Mouse (Mus musculus) heart, postnatal 4 days (tissue): ENCODE results near the gene Tbk1. TPM values are rescaled to one million over a fixed set of nuclear protein-coding genes. Genes with fewer than 3 reads are reported as not detected.

Experiments used
- DNase-seq: peaks from one replicate; pipeline ENCODE4 v3.0.0; 2021
- total RNA-seq, 2 experiments: library from RNA; stranded (reverse); gene quantifications; 2 replicates each; pipeline ENCODE4 v1.2.3; 2021

Tbk1 gene
- total RNA-seq, 2 experiments from 2014 or later: 18.7 to 26.8 TPM

DNA sequence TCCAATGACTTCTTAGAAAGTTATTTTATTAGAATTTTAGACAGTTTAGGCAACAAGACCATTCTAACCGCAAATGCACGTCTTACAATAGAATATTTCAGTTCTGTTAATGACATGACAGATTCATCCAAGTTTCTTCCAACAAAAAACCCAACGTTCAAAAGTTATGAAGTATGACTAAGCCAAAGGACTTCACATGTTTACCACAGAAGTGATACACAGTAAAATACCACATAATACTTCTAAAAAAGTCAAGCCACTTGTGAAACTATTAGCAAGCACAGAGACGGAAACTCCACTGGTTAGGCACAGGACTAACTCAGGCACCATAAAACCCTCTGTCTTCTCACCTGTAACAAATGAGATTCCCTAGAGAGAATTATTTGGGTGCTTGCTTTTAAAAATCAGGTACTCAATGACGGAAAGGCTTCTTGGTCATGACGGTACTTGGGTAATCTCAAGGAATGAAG is 819 bp upstream of the Tbk1 start:
- DNase-seq: no peak

DNA sequence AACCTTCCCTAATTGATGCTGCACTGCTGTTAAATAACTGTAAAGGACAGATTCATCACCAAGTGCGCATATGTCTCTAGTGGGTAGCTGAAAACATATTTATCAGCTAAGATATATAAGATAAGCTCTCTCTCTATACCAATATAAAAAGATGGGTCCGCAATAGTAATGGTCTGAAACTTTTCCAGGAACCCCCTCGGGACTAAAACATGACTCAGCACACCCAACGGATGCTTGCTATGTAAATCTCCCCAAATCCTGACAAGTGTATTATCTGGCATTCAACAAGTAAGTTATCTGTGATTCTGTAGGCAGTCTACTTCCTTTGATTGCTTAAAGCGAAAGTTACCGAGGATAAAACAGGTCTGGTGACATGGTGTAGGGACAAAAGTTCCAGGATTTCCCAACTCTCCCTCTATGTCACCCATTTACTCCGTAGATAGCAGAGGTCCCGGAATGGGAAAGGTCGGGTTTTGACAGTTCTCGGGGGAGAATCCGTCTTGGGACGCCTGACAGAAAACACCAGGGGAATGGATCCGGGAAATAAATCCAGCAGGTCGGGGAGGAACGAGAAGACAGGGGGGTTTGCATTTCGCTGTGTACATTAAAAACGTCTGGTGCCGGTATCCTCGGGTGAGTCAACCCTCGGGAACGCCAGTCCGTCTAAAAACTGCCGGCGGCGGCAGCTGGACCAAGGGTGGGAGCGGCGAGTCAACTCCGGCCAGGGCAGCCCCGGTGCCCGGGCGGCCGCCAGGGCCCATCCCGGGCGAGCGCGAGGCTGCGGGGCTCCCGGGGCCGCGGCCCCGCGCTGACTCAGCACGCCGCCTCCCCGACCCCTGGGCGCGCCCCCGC is 570 bp downstream of the Tbk1 start:
- DNase-seq: peak; percentile 47

- no peak for DNase-seq
Observed at GRCm38 (mm10) chr10:121585056-121585790, 1.4 kb downstream of the Tbk1 start.

GRCm38 (mm10) chr10:121584033-121584432 is 2.6 kb downstream of the Tbk1 start:
- no peak for DNase-seq

DNA sequence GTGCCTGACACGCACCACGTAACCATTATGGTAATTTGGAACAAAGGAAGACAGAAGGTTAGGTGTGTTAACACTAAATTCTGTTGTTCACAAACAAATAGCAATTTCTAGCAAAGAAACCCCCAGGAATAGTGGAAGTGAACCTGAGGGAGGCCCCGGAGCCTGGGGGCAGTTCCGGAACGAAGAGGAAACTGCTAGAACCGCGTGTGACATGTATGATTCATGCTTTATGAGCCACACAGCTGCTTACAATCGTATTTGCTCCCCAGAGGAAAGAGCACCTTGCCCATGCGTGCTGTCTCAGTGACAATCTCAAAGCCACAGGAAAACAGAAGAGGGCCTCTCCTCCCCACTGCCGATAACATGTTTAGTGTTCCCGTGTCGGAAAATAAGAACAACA is 3.6 kb downstream of the Tbk1 start:
- no peak for DNase-seq

GRCm38 (mm10) chr10:121582287-121582686 is 4.3 kb downstream of the Tbk1 start:
- no peak for DNase-seq

DNA sequence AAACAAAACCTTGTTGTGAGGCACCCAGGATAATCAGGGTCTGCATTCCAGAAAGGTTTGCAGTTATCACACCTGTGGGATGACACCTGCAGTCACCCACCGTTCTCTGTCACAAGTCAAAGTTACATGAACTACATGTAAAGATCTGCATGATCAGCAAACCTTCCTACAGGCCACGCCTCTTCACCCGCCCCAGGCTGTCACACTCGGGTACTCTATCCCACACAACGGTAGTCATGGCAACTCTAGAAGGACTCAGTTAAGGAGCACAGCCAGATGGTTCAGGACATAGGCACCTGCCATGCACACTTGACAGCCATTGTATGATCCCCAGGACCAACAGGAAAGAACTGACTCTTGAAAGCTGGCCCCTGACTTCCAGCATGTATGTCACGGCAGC is 5.2 kb downstream of the Tbk1 start:
- DNase-seq: no peak

- no peak for DNase-seq
Observed at GRCm38 (mm10) chr10:121580381-121580780, 6.2 kb downstream of the Tbk1 start.

- DNase-seq: no peak
Observed at GRCm38 (mm10) chr10:121576372-121576771, 10.2 kb downstream of the Tbk1 start.

DNA sequence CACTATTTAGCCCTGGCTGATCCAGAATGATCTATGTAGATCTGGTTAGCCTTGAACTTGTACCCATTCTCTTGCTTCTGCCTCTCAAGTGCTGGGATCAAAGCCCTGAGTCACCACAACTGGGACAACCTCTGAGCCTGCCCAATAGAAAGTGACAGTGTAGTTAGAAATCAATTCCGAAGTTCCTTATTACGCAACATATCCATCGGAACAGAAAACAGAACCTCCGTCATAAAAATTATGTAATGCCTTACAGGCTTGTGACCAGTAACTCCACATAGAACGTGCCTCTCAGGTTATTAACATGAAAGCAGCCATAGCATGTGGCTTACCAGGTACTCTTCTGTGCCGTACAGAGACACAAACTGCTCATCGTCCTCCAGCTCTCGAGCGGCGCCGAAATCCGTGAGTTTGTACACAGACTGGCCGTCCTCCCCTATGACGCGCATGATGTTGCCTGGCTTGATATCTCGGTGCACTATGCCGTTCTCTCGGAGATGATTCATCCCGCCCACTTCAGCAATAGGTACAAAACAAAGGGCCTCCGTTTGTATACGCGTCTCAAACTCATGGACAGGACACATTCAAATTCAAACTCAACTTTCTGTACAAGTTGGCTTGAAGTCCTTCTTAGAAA is 15.0 kb downstream of the Tbk1 start:
- DNase-seq: no peak

DNA sequence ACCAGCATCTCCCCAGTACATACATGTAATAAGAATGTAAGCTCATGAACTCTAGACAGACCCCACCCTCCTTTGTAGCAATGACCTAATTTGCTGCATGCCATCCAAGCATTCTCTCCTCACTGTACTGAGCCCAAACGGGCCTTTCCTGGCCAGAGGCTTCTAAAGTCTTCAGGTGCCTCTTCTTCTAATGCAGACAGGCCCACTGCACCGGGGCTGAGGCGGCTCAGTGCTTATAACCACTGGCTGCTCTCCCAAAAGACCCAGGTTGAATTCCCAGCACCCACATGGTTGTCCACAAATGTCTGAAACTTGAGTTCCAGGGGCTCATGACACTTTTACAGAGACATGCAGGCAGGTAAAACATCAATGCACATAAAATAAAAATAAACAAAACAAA is 15.6 kb downstream of the Tbk1 start:
- no peak for DNase-seq

- DNase-seq: no peak
Observed at GRCm38 (mm10) chr10:121569796-121570195, 16.8 kb downstream of the Tbk1 start.

DNA sequence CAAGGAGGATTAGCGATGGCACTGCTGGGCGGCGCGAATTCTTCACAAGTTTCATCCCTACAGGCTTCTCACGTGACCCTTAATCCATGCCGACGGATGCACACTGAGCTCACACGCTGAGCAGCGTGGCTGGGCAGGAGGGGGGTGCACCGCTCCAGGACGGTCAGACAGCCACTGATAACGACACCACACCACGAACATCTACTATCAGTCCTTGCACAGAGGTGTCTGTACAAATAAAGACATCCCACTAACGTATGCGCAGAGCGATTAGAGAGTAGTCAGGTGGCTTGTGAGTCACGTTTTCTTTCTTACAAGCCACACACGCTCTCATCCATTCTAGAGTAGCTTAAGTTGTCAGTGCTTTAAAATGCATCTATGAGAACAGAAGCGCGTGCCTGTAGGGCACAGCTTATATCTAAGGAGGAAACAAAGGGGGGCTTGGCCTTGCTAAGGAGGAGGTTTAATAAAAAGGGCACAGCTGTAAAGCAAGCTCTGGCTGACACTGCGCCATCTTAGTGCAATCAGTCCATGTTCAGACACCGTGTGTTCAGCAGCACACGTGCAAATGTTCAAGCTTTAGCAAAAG is 17.5 kb downstream of the Tbk1 start:
- DNase-seq: no peak

GRCm38 (mm10) chr10:121568534-121568933 is 18.1 kb downstream of the Tbk1 start:
- DNase-seq: no peak

GRCm38 (mm10) chr10:121568026-121568425 is 18.6 kb downstream of the Tbk1 start:
- DNase-seq: no peak

DNA sequence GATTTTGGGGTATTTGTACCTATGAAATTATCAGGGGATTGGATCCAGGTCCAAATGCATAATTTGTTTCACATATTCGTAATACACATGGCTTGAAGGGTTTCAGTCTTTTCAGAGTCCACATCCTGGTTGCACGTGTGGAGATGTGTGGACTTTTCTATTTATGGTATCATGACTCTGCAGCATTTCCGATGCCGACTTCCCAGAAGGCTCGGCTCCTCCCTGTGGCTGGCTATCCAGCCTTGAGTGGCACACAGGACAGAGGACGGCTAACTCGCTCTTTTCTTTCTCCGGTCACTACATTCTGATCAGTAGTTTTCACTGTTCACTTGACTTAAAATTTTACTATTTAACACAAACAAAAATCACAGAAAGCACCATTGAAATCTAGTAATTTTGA is 22.1 kb downstream of the Tbk1 start:
- DNase-seq: no peak

DNA sequence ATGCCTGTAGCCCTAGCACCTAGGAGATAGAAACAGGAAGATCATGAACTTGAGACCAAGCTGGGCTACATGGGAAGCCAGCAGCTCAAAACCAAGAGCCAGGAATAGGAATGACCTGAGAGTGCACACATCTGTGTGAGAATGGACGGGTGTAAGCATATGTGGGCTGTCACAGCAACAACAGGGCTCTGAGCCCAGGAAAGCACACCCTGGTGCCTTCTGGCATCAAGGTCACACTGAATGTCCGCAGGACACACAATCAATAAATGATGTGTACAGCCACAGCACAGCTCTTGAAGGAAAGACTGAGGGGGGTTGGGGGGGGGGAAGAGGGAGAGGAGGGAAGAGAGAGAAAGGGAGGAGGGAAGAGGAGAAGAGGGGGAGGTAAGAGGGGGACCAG is 28.4 kb downstream of the Tbk1 start:
- no peak for DNase-seq

- no peak for DNase-seq
Observed at GRCm38 (mm10) chr10:121556263-121556662, 30.3 kb downstream of the Tbk1 start.

DNA sequence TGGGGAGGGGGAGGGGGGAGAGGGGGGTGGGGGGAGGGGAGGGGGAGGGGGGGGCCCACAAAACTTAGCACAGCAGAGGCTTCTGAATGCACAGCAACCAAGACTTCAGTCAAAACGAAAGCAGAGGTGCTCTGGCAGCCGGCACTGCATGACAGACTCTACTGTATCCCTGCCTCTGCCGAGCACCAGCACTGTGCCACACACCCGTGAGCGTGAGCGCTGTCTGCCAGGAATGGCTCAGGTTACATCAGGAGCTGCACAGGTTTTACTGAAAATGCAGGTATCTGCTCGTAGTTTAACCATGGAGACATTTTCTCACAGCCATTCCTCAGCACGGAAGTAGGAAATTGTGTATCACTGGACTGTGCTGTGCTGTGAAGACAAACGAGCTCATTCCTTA is 36.3 kb downstream of the Tbk1 start:
- DNase-seq: no peak

DNA sequence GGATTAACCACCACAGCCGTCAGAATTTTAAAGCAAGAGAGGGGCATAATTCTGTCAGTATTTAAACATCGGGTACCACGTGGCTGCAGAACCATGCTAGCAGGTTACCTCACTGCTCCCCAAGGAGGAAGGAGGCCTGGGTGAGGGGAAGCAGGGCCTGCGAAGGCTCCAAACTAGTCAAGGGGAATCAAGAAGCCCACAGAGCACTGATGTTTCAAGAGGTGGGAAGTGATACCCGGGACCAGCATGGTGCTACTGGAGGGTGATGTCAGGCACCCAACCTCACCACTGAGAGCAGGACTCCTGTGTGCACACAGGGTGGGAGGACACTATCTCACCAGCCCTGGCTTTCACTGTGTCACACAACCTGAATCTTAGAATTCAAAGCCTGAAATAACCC is 36.9 kb downstream of the Tbk1 start:
- DNase-seq: no peak

DNA sequence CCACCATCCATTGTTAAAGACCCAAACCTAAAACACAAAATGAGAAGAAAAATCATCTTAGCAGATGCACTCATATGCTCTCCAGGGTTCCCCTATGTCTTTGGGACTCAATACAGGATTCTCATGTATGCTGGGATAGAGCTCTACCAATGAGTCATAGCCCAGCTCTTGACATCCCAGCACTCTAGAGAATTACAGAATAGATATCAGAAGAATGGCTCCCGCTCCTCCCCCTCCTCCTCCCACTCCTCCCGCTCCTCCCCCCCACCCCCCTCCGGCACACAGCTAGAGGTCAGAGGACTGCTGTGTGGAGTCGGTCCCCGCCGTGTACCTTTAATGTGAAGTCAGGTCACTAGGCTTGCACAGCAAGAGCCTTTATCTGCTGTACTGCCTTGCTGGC is 39.4 kb downstream of the Tbk1 start:
- DNase-seq: no peak

- DNase-seq: no peak
Observed at GRCm38 (mm10) chr10:121543577-121543976, 43.0 kb downstream of the Tbk1 start.

GRCm38 (mm10) chr10:121542156-121542555 is 44.4 kb downstream of the Tbk1 start:
- no peak for DNase-seq
